Mouse (Mus musculus) left cerebral cortex, adult 2 months (tissue): ENCODE measurements around the gene Cela2a. TPM values are rescaled to one million over a fixed set of nuclear protein-coding genes. Genes with fewer than 3 reads are reported as not detected.

Experiments used
- DNase-seq, 2 experiments: peaks; one replicate each; pipeline ENCODE4 v3.0.0; 2021 to 2022; ENCODE audit warnings: low spot score in 2 of 2, mixed read lengths in 1 of 2; ENCODE audit errors: extremely low spot score in 1 of 2
- H3K27ac ChIP-seq: fragments of 200-600 bp; 2 replicates; pipeline ENCODE4 v1.8.1; 2022
- H3K4me3 ChIP-seq: fragments of 200-600 bp; 2 replicates; pipeline ENCODE4 v1.8.1; 2022
- CTCF ChIP-seq: fragments of 200-600 bp; IDR thresholded peaks from 2 replicates; pipeline ENCODE4 v1.8.1; 2022; ENCODE audit warnings: antibody characterized with exemption, mild to moderate bottlenecking, moderate library complexity
- intact Hi-C: fragments of 180-260 bp; cut with DNase I; formaldehyde crosslinking; loops from one replicate; pipeline ENCODE4 v1.15.1; 2025
- long read RNA-seq, 2 experiments: library from polyadenylated mRNA; stranded (forward); transcript quantifications; one replicate each; pipeline ENCODE4 v2.0.0; 2021; ENCODE audit warnings: borderline mapping rate in 2 of 2
- total RNA-seq, 2 experiments: library from RNA; stranded (reverse); gene quantifications; 2 replicates each; pipeline ENCODE4 v1.2.3; 2021

Gene Cela2a
- total RNA-seq, result not detected
- long read RNA-seq, experiment 1, result 0 reads
- long read RNA-seq, experiment 2, result 0 reads

DNA sequence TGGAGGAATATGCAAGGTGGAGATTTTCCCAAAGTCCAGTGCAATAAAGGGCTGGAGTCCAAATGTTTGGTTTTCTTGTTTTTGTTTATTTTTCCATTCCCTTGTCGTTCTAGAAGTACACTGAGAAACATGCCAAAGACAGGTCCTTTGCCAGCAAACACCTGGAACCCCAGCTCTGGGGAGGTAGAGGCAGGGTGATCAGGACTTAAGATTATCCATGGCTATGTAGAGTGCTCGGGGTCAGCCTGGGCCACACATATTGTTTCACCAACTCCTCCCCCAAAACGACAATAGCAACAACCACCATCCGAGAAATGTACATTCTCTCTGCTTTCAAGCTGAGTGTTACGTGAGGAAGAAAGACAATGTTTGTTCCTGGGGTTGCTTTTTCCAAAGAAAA, at the start of gene Cela2a:
TSS of gene Cela2a (minus strand) at position 101 of the 400 bp plus-strand sequence.
- no peak for DNase-seq
- intact Hi-C loops, result no loop called here
- no peak within 1 kb of the TSS for H3K27ac ChIP-seq
- H3K4me3 ChIP-seq, result no peak within 1 kb of the TSS
- TF ChIP-seq CTCF, result no peak

DNA sequence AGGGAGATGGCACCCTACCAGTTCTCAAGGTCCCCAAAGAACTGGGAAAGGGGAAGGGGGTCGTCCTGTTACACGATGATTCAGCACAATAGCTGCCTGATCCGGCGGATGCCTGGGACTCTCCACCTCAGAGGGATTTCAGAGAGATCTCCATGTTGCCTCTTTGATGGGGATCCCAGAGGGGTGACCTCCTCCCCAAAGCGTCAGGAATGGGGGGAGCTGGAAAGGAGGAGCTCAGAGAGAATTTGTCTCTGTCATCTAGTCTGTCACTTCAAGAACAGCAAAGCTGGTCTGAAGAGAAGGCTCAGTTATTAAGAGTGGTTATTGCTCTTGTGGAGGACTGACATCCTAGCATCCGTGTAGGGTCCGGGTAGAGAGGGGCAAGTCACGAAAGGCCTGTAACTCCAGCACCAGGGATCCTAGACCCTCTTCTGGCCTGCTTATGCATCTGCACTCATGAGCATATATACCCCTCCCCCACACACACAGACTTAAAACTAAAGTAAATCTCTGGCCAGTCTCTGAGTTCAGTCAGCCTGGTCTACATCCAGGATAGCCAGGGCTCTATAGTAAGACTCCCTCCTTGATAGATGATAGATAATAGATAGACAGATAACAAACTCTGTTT, 49.6 kb upstream of the Cela2a start:
- DNase-seq, result no peak
- Histone ChIP-seq H3K27ac (peak overlapping the region; percentile 96), H3K4me3 (peak overlapping the region; percentile 86)
- no peak; the same call in none of the 2 replicates for TF ChIP-seq CTCF
- intact Hi-C loops, result loop anchor here (2.0 kb wide), 1 partner anchor 77 kb away; no protein-coding TSS in a partner anchor

DNA sequence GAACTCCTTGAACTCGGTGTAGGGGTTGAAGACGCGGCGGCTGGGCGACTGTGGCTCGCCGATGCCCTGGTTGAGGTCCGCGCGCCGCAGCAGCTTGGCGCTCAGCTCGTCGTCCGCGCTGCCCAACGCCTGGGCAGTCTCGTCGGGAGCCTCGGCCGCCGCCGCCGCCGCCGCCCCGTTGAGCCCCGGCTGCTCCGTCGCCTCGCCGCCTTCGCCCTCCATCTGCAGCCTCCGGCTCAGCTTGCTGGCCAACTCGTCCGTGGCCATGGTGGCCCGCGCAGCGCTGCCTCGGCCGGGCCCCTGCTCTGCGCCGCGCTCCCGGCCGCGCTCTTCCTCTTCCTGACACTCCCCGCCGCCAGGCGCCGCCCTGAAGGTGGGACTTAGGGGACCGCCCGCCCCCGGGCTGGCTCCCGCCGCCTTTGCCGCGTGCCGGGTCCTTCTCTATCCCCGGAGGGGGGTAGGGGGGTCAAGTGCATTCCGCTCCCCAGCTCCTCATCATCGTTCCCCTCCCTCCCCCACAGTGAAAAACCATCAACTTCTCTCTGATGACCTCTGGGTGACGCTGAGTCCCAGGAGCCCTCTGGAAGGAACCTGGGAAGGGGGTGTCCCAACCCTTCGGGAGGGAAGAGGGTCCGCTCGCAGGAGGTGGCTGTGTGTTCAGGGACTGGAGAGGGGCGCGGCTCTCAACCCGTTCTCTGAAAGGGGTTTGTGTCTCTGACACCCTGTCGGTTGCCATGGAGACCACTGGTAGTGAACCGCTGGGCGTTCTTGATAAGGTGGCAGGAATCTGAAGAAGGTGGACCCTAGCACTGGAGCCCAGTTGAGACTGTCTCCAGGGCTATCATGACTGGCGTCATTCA, 48.9 kb upstream of the Cela2a start, which contains the start of gene Efhd2:
TSS of gene Efhd2 (minus strand) at position 320 of the 860 bp plus-strand sequence.
- peak; percentile 81 to 82 for DNase-seq
- TF ChIP-seq CTCF, result no peak; the same call in 1 of the 2 replicates
- H3K4me3 ChIP-seq, result peak within 1 kb of the TSS; percentile 86
- intact Hi-C loops, result loop anchor here (2.0 to 5.0 kb wide), 2 partner anchors 78 to 338 kb away; partner anchors contain the start of gene Spen
- H3K27ac ChIP-seq, result peak within 1 kb of the TSS; percentile 96

DNA sequence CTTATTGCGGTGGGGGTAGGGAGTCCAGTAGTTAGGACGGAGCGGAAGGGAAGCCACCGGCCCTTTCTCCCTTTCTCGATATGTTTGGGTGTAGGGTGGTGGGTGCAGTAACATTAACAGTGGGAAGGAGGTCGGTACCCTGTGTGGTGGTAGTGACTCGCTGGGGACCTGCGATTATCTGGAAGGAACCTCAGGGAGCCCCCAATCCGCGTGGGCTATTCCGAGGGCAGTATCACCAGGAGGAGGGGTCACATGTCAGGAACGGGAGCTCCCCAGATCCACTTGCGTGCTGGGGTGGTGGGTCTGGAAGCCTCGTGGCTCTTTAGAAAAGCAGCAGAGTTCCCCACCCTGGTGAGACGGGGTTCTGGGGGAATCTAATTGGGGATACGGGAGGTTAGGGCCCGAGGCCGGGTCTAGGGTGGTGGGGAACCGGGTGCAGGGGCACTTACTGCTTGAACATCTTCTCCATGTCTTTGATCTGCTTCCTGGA, 48.2 kb upstream of the Cela2a start:
- H3K4me3 ChIP-seq, result peak overlapping the region; percentile 86
- intact Hi-C loops, result loop anchor here (2.0 to 5.0 kb wide), 2 partner anchors 79 to 337 kb away; partner anchors contain the start of gene Spen
- H3K27ac ChIP-seq, result peak overlapping the region; percentile 96
- DNase-seq, result no peak
- no peak for TF ChIP-seq CTCF

DNA sequence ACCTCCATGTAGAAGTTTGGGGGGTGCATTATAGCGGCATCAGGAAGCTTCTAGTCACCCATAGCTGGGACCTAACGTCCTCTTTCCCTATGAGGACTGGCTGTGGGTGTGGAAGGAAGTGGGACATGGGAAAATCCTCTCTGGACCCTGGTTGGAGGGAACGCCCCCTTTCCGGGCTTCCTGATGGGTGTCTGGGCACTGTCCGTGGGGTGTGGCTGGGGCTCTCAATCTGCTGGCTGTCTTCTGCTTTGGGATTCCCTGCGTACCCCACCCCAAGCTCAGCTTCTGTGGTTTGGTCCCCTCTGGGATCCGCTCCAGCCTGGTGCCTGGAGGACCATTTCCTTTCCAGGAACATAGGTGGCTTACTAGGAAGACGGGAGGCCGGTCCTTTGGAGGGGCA, 47.0 kb upstream of the Cela2a start:
- intact Hi-C loops, result loop anchor here (5.0 kb wide), 1 partner anchor 336 kb away; the partner anchor contains the start of gene Spen
- Histone ChIP-seq H3K27ac (peak overlapping the region; percentile 86), H3K4me3 (peak overlapping the region; percentile 86)
- no peak for DNase-seq
- TF ChIP-seq CTCF, result no peak

DNA sequence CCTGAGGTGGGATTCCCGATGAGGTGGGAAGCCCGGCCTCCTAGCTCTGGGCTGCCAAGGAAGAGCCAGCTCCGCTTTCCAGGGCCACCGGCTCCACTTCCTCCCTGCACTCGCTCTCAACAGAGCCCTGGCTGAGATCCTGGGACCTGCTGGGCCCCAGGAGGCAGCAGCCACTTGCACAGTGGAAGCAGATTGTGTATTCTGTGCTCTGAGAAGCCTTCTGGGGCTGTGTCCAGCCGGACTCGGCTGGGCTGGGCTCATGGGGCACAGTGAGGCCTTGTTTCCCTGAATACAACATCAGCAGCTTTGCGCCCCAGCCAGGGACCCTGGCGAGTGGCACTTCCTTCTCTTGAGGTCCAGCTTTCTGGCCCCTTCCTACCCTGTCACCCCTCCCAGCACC, 45.9 kb upstream of the Cela2a start:
- DNase-seq, result peak; percentile 36 to 62
- peak overlapping the region; percentile 86 for H3K27ac ChIP-seq
- TF ChIP-seq CTCF, result no peak
- H3K4me3 ChIP-seq, result peak overlapping the region; percentile 86
- intact Hi-C loops, result loop anchor here (5.0 kb wide), 1 partner anchor 335 kb away; the partner anchor contains the start of gene Spen

DNA sequence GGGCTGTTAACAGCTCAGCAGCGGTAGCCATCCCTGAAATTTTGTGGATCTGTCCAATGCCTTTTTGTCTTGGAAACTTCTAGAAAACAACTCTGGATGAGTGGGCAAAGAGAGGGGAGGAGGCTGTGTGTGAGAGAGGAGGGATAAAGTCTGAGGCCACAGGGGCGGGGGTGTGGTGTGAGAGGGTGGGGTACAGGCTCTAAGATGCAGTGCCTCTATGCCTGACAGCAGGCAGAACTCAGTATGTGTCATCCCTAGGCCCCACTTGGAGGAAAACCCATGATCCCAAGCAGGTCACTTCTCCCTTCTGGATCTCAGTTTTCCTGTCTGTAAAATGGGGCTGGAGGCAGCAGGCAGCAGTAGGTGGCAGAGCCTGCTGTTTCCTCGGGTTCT, 45.4 kb upstream of the Cela2a start:
- Histone ChIP-seq H3K4me3 (peak overlapping the region; percentile 86), H3K27ac (peak overlapping the region; percentile 86)
- TF ChIP-seq CTCF, result no peak
- DNase-seq, result peak in 1 of 2 experiments; percentile 9
- intact Hi-C loops, result loop anchor here (5.0 kb wide), 1 partner anchor 334 kb away; the partner anchor contains the start of gene Spen

DNA sequence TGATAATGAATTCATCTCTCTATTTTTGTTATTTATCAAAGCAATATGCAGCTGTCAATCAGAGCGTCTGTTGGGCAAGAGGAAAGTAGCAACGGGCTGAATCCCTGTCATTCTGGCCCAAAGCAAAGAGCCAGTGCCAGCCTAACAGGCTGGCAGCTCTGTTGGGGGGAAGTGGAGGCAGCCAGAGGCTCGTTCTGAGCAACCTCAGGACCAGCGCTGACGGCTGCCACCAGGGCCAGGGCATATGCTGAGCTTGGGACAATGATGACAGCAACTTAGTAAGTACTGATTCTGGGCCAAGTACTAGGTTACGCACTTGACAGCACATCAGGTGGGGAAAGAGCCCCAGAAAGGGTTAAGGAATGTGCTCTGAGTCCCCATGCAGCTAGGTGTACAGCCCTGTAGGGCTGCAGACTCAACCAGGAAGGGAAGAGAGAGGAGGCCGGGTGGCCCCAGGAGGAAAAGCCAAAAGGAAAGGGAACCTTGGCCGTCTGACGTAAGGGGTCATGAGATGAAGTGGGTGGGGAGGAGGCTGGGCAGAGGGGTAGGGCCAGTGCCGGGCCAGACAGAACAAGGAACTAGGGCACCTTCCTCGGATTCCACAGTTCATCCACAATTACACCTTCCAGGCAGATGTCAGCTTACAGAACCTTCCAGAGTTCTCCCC, 44.8 kb upstream of the Cela2a start:
- Histone ChIP-seq H3K27ac (peak overlapping the region; percentile 86), H3K4me3 (peak overlapping the region; percentile 86)
- peak in 1 of 2 experiments; percentile 14 for DNase-seq
- TF ChIP-seq CTCF, result no peak
- intact Hi-C loops, result loop anchor here (5.0 kb wide), 1 partner anchor 333 kb away; the partner anchor contains the start of gene Spen

DNA sequence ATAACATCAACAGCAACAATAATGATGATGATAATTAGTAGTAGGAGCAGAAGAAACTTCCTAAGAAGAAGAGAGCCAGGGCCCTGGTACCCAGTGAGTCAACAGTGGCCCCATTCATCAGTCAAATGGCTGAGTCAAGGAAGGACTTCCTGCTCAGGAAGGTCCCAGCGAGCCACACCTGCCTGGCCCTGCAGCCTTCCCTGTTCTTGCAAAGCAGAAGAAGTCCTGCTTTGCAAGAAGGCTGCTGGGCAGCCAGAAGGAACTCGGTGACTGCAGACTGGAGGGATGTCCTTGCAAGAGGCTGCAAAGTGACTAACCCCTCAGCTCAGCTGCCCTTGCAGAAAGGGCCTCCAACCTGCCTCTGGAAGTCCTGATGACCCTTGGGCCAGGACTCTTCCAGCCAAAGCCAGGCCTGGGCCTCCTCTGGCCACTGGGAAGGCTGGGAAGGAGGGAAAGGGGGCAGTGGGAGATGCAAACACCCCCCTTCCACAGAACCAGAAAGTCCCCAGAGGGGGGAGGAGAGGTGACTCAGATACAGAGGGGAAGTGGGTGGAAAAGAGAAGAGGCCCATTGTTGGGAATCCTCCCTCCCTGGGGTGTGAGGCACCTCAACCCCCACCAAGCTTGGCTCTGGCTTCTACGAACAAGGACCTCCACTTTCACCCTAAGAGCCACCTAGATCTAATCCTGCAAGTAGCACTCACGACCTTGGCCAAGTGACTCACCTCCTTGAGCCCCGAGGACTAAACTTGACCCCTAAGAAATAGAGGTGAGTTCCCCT, 43.7 kb upstream of the Cela2a start:
- H3K27ac ChIP-seq, result peak overlapping the region; percentile 86
- H3K4me3 ChIP-seq, result peak overlapping the region; percentile 86
- no peak for TF ChIP-seq CTCF
- intact Hi-C loops, result loop anchor here (5.0 kb wide), 1 partner anchor 332 kb away; the partner anchor contains the start of gene Spen
- DNase-seq, result peak in 1 of 2 experiments; percentile 29

DNA sequence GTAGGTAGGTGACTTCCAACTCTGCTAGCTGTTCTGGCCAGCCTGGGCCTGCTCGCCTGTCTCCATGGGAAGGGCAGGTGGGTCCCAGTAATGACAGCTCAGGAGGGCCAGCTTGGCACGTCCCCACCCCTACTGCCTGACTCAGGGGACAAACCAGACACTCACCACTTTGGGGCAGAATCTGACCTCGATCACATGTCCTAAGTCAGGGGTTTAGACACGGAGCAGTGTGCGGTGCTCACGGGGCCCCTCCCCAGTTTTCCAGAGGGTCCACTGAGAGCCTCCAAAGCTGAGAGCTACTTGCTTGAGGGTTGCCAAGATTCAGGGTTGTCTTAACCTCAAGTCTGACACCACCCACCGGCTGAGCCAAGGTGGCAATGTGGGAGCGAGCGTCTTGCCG, 42.1 kb upstream of the Cela2a start:
- no peak for TF ChIP-seq CTCF
- H3K4me3 ChIP-seq, result 0 out of 2 replicates have a peak overlapping the region, but pooled peaks have one; percentile 18
- H3K27ac ChIP-seq, result peak overlapping the region; percentile 81
- DNase-seq, result peak in 1 of 2 experiments; percentile 11
- intact Hi-C loops, result no loop called here
